Mouse (Mus musculus): ENCODE data around the gene Zfp972.
A peak's percentile ranks its signal among the peaks of the same experiment; 100 is the strongest.
"Not testable (repeated sequence)": the region's sequence is repeated elsewhere in the genome, so short reads cannot be mapped to it uniquely, and the experiment has no call there.

The Zfp972 gene

GRCm38 (mm10) chr2:177925563-177926103 lies at the start of gene Zfp972:
TSS of gene Zfp972 (minus strand) at chr2:177925613.
- H3K36me3 ChIP-seq (ENCODE audit: control insufficient read depth, insufficient read depth, low read length, poor library complexity, severe bottlenecking); H3K27me3 ChIP-seq (ENCODE audit: control insufficient read depth, insufficient read depth, low read length, poor library complexity, severe bottlenecking): not testable (repeated sequence)
- DNase-seq (ENCODE audit: low read depth, low spot score): peak; percentile 2

GRCm38 (mm10) chr2:177974814-177975213 lies 49.4 kb upstream of the Zfp972 start:
- H3K27me3 ChIP-seq (ENCODE audit: control insufficient read depth, insufficient read depth, low read length, poor library complexity, severe bottlenecking); H3K36me3 ChIP-seq (ENCODE audit: control insufficient read depth, insufficient read depth, low read length, poor library complexity, severe bottlenecking); DNase-seq (ENCODE audit: low read depth, low spot score): not testable (repeated sequence)

- DNase-seq (ENCODE audit: low read depth, low spot score): peak; percentile 45
- not testable (repeated sequence) for H3K27me3 ChIP-seq (ENCODE audit: control insufficient read depth, insufficient read depth, low read length, poor library complexity, severe bottlenecking); H3K36me3 ChIP-seq (ENCODE audit: control insufficient read depth, insufficient read depth, low read length, poor library complexity, severe bottlenecking)
These were observed 31.7 kb upstream of the Zfp972 start, which contains the start of gene Gm14326 for GRCm38 (mm10) chr2:177957145-177957544. TSS of gene Gm14326 (minus strand) at chr2:177957297.

- not testable (repeated sequence) for DNase-seq (ENCODE audit: low read depth, low spot score); H3K27me3 ChIP-seq (ENCODE audit: control insufficient read depth, insufficient read depth, low read length, poor library complexity, severe bottlenecking); H3K36me3 ChIP-seq (ENCODE audit: control insufficient read depth, insufficient read depth, low read length, poor library complexity, severe bottlenecking)
These were observed 31.3 kb upstream of the Zfp972 start for GRCm38 (mm10) chr2:177956734-177957133.

- H3K36me3 ChIP-seq (ENCODE audit: control insufficient read depth, insufficient read depth, low read length, poor library complexity, severe bottlenecking); H3K27me3 ChIP-seq (ENCODE audit: control insufficient read depth, insufficient read depth, low read length, poor library complexity, severe bottlenecking); DNase-seq (ENCODE audit: low read depth, low spot score): not testable (repeated sequence)
These were observed 22.1 kb downstream of the Zfp972 start for GRCm38 (mm10) chr2:177903276-177903675.

- DNase-seq (ENCODE audit: low read depth, low spot score); H3K27me3 ChIP-seq (ENCODE audit: control insufficient read depth, insufficient read depth, low read length, poor library complexity, severe bottlenecking); H3K36me3 ChIP-seq (ENCODE audit: control insufficient read depth, insufficient read depth, low read length, poor library complexity, severe bottlenecking): not testable (repeated sequence)
These were observed 27.2 kb downstream of the Zfp972 start for GRCm38 (mm10) chr2:177898171-177898570.

GRCm38 (mm10) chr2:177897046-177897578 lies 28.3 kb downstream of the Zfp972 start, which contains the start of gene Gm14327:
TSS of gene Gm14327 (plus strand) at chr2:177897096.
- not testable (repeated sequence) for H3K36me3 ChIP-seq (ENCODE audit: control insufficient read depth, insufficient read depth, low read length, poor library complexity, severe bottlenecking); DNase-seq (ENCODE audit: low read depth, low spot score)

GRCm38 (mm10) chr2:177887743-177888142 lies 37.7 kb downstream of the Zfp972 start:
- H3K36me3 ChIP-seq (ENCODE audit: control insufficient read depth, insufficient read depth, low read length, poor library complexity, severe bottlenecking); DNase-seq (ENCODE audit: low read depth, low spot score); H3K27me3 ChIP-seq (ENCODE audit: control insufficient read depth, insufficient read depth, low read length, poor library complexity, severe bottlenecking): not testable (repeated sequence)

More at GRCm38 (mm10) chr2:177897046-177897578, 28.3 kb downstream of the Zfp972 start, which contains the start of gene Gm14327:
- H3K27me3 ChIP-seq (ENCODE audit: control insufficient read depth, insufficient read depth, low read length, poor library complexity, severe bottlenecking): not testable (repeated sequence)

GRCm38 (mm10) chr2:177862254-177862653 lies 63.2 kb downstream of the Zfp972 start:
- not testable (repeated sequence) for DNase-seq (ENCODE audit: low read depth, low spot score); H3K36me3 ChIP-seq (ENCODE audit: control insufficient read depth, insufficient read depth, low read length, poor library complexity, severe bottlenecking); H3K27me3 ChIP-seq (ENCODE audit: control insufficient read depth, insufficient read depth, low read length, poor library complexity, severe bottlenecking)
